Mouse (Mus musculus) layer of hippocampus, postnatal 25 days (tissue): Measurements from ENCODE around the gene Neurod2. TPM values are rescaled to one million over a fixed set of nuclear protein-coding genes. Genes with fewer than 3 reads are reported as not detected.
A peak's percentile ranks its signal among the peaks of the same experiment; 100 is the strongest.

Experiments used
- DNase-seq, 2 experiments: peaks; one replicate each; pipeline ENCODE4 v3.0.0; 2022; ENCODE audit warnings: mixed read lengths in 2 of 2, low spot score in 1 of 2; ENCODE audit errors: extremely low spot score in 1 of 2
- total RNA-seq, 2 experiments: library from RNA; stranded (reverse); gene quantifications; 2 replicates each; pipeline ENCODE4 v1.2.3; 2021

The Neurod2 gene
- total RNA-seq, 2 experiments from 2014 or later, result 139 to 148 TPM

DNA sequence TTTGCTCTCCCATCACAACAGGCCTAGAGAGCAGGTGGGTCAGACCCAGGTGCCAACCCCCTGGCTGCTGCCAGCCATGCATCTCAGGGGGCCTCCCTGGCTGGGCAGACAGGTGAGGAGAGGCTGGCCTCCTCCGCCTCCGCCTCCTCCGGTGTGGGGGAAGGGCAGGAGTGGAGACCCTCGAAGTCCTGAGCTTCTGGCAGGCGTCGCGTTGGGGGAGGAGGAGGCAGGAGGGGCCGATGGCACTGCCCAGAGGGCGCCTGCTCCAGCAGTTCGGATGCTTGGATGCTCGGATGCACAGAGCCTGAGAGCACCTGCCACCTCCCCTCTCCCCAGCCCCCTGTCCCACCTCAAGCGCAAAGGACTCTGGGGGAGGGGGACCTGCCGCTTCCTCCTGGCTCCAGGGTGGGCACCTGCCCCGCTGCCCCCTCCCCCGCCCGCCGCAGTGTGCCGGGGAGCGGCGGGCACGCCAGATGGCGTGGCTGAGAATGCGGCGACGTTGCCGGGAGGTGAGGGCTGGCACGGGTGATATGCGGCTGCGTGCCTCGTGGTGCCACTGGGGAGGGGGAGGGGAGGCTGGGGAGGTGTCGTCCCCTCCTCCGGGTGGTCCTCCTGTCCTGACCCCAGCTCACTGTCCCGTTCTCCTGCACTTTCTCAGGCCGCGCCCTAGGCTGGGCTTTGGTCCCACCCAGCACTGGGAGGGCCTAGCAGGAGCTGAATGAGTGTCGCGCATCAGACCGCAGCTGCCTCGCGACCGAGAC is 4.7 kb upstream of the Neurod2 start:
- no peak for DNase-seq

- DNase-seq, result no peak
These were observed 3.8 kb upstream of the Neurod2 start for GRCm38 (mm10) chr11:98333263-98333696.

- no peak for DNase-seq
These were observed 3.4 kb upstream of the Neurod2 start for GRCm38 (mm10) chr11:98332841-98333240.

DNA sequence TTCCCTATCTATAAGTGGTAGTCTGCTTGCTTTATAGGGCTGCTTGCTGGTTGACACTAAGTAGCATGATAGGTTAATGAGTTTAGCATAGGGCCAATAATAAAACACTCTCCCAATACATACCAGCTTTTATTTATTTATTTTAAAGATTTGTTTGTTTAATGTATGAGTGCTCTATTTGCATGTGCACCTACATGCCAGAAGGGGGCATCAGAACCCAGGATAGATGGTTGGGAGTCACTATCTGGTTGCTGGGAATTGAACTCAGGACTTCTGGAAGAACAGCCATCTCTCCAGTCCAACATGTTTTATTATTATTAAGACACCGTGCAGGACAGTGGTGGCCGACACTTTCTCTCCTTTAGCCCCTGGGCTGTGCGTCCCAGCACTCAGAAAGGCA is 2.7 kb upstream of the Neurod2 start:
- DNase-seq, result no peak

DNA sequence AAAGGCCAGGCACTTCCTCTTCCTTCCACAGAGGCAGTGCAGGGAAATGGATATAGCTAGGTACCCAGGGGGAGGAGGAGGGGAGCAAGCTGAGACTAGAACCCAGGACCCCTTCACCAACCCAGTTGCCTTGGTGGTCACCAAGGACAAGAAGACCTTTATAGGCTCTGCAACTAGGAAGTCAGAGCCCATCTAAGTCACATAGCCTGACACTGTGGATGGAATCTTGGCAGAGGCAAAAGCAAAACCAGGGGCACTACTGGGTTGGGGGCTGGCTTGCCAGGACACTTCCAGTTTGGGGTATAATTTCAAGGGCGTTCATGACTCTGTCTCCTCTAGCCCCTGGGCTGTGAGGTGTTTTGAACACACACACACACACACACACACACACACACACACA is 2.0 kb upstream of the Neurod2 start:
- no peak for DNase-seq

DNA sequence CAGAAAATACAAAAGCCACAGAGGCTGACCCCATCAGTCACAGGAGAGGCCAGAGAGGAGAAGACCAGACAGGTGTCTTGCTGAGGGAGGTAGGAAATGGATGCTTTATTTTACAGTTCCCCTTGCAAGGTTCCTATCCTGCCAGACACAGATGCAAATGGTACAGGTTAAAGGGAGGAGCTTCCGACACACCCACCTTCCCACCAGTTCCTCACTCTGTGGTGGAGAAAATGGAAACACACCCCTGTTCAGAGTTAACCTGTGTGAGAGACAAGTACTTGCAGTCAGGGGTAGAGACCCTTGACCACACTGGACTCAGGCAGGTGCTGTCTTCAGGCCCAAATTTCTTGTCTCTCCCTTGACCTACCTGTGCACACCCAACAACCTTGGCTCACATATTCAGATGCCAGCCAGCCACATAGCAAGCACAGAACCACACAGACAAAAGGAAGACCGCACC is 1.3 kb upstream of the Neurod2 start:
- no peak for DNase-seq

DNA sequence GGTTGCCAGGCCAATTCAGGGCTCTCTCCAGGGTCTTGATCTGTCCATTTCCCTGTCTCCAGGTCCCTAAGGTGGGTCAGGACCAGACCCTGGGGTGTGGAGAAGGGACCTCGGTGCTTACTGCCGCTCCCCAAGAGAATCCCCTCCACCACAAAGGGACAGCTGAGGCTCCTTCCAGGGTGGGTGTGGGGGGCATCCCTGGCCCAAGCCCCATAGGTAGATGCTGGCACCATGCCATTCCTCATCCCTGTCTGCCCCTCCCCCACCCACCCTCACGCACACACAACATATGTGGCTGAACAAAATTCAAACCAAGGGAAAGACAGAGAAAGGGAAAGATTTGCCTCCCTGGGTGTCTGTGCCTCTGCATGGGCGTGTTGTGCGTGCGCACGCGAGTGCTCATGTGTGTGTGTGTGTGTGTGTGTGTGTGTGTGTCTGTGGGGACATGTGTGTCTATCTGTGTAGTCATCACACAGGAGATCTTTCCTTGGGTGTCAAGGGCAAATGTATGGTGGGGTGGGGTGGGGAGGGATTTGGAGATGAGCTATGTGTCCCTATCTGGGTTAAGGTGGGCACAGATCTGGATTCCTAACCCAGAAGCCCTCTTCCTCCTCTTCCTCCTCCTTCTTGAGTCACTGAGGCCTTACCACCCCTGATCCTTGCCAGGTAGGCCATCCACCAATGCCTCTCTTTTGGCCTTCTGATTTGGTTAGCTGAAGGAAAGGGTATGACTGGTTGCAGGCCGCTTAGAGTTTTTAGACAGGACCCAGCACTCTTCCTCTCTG is 704 bp upstream of the Neurod2 start:
- DNase-seq, result no peak

DNA sequence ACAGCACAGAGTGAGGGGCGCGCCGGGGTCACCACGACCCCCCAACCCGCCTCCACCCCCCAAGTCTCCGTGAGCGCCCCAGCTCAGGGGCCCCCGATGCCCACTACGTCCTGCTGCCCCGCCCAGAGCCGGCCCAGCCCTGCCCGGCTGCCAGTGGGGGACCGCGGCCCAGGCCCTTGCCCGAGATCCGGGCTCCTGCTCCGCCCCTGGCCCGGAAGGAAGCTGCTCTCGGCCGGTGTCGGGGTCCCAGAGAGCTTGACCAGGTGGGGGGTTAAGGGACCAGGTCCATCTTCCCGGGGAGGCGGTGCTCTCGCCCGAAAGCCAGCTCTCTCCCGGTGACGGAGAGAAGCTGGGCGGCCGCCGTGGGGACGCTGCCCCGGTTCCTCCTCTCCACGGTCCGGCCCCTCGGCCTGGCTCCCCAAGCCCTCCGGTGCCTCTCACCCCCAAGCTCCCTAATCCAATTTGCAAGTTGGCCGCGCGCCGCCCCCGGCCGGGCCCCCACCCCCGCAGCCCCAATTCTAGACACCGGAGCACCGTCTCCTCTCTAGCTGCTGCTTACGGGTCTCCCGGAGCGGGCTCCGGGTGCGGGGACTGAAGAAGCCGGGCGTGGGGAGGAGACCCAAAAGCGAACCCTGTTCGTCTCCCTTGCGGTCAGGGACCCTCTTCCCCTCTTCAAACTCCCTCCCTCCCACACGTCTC is 928 bp downstream of the Neurod2 start:
- no peak for DNase-seq

DNA sequence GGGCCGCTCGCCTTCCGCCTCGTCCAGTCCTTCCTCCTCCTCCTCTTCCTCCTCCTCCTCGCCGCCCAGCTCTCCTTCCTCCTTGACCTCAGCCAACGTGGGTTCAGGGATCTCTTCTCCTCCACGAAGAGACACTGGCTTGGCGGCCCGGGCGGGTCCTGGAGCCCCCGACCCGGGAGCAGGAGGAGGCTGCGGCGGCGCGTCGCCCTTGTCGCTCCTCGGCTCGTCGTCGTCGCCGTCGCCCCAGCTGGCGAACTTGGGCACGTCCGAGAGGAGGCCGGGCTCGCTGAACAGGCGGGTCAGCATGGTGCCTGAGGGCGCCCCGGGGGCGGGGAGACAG is 1.4 kb downstream of the Neurod2 start:
- DNase-seq, result no peak

GRCm38 (mm10) chr11:98327136-98328030 is 2.1 kb downstream of the Neurod2 start:
- no peak for DNase-seq

GRCm38 (mm10) chr11:98326741-98327135 is 2.7 kb downstream of the Neurod2 start:
- DNase-seq, result no peak

- DNase-seq, result no peak
These were observed 3.6 kb downstream of the Neurod2 start for GRCm38 (mm10) chr11:98325821-98326218.

GRCm38 (mm10) chr11:98325191-98325820 is 4.1 kb downstream of the Neurod2 start:
- no peak for DNase-seq

DNA sequence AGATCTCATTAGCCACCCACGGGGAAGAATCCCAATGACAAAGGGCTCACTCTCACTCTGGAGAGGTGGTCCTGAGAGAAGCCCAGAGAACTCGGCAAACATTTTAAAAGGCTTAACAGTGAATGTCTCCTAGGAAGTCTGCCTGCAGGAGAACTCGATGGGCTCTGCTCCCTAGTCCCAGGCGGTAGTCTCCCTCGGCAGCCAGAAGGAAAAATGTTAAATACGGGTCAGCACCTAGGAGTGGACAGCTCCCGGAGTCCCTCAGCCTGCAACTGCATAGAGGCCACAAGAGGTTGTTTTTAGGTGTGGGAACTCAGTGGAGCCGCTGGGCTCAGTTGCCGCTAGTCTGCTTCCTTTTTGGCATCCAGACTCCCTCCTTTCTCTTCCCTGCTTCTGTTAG is 5.5 kb downstream of the Neurod2 start:
- no peak for DNase-seq

- DNase-seq, result no peak
These were observed 6.1 kb downstream of the Neurod2 start for GRCm38 (mm10) chr11:98323136-98323866.

GRCm38 (mm10) chr11:98322159-98322558 is 7.3 kb downstream of the Neurod2 start:
- DNase-seq, result no peak

DNA sequence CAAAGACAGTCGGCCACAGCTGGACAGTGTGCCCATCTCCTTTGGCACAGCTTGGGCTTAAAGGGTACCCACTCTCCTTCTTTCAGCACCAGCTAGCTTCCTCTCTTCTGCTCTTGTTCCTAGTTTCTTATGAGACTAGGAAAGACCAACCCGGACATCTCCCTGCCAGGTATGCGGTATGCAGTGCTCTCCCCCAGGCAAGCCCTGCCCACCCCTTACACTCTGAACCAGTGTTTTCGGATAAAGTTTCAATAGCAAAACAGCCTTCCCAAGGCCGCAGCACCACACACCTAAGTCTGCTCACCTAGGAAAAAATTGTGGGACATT is 7.8 kb downstream of the Neurod2 start:
- DNase-seq, result no peak

DNA sequence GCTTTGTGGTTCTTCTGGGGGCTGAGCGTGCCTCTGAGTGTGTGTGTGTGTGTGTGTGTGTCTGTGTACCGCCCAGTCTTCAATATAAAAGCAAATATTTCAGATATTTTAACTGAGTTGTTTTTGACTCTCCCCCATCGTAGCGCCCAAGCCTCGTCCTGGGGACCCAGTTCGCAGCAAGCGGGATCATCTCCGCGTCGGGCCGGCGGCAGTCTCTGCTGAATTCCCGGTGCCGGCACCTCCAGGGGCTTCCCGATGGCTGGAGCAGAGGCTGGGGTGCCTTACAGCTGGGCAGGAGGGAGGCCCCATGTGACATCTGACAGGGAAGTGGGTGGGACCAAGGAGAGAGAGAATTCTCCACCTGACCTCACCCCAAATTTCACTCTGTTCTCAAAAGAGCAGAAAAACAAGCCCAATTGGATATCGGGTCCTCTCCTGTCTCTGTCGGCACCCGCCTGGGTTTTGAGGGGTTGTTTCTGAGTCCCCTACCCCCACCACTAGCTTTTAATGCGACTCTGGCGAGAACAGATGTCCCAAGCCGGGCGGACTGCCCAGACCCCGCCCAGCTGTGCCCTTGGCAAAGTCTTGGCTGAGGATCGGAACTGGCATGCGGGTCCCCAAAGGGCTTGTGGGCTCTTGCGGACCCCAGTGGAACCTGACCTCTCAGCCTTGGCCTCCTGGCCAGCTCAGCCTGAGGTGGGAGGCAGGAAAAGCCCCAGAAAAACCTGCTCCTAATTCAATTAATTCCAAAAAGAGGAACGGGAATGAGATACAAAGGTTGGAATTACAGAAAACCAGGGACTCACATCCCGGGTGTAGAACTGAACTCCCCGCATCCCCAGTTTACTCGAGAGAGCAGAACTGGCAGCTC is 8.4 kb downstream of the Neurod2 start:
- DNase-seq, result peak in 1 of 2 experiments; percentile 50
